23 mouse cellular contexts compared by ENCODE assay signal in the genomic region with DNA sequence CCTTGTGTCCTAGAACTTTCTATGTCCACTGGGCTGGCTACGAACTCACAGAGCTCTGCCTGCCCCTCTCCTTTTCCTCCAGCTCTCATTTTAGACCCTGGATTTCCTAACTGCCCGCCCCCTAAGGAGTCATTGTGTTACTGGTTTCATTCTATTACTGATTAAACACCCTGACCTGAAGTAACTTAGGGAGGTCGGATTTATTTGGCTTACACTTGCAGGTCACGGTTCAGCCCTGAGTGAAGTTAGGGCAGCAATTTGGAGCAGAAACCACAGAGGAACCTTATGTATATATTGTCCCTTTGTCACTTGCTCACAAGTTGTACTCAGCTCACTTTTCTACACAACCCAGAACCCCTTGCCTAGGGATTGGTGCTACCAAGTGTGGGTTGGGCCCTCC. TPM values are rescaled to one million over a fixed set of nuclear protein-coding genes. Genes with fewer than 3 reads are reported as not detected.
A peak's percentile ranks its signal among the peaks of the same experiment; 100 is the strongest.
DNase-seq lines count a peak whose midpoint lies in the region; ATAC-seq and TF ChIP-seq lines count a peak whose summit lies in the region.
"Had no signal": no experiment of that assay in that cellular context is flagged by ENCODE, and none has a peak within 500 bp of the region (broad histone marks: within the 10 kb centered on the region; RNA-seq: fewer than 3 reads in every experiment).

No protein-coding gene starts in this region.

- H3K27ac ChIP-seq in kidney, adult 2 months (ENCODE audit: insufficient read depth, low read depth, low read length): no peak overlapping the region
- H3K27ac ChIP-seq in kidney, embryonic 15.5 days: no peak overlapping the region
- no peak overlapping the region for H3K27ac ChIP-seq in kidney, embryonic 16.5 days (ENCODE audit: low read length)
- H3K27ac ChIP-seq in liver, embryonic 16.5 days (ENCODE audit: low read length): no peak overlapping the region
- H3K27ac ChIP-seq in liver, embryonic 12.5 days: no peak overlapping the region
- H3K27ac ChIP-seq: embryonic facial prominence, embryonic 12.5 days; embryonic facial prominence, embryonic 15.5 days; heart, adult 2 months; heart, embryonic 10.5 days; hindbrain, embryonic 12.5 days; hindbrain, embryonic 15.5 days had no signal

- H3K4me3 ChIP-seq in kidney, adult 2 months (ENCODE audit: insufficient read depth, low read depth, low read length): no peak overlapping the region
- no peak overlapping the region for H3K4me3 ChIP-seq in kidney, embryonic 15.5 days (replicated peaks)
- H3K4me3 ChIP-seq in kidney, embryonic 16.5 days (ENCODE audit: low read length): no peak overlapping the region
- no peak overlapping the region for H3K4me3 ChIP-seq in liver, embryonic 16.5 days (ENCODE audit: low read depth, low read length)
- H3K4me3 ChIP-seq in liver, embryonic 12.5 days: no peak overlapping the region
- H3K4me3 ChIP-seq: embryonic facial prominence, embryonic 12.5 days; embryonic facial prominence, embryonic 15.5 days; heart, adult 2 months; heart, embryonic 10.5 days; hindbrain, embryonic 12.5 days; hindbrain, embryonic 15.5 days had no signal

- 31% methylated on average over 4 of the region's 4 CpGs for WGBS in kidney, adult 2 months
- WGBS in kidney, embryonic 15.5 days: 67% methylated on average over 4 of the region's 4 CpGs
- WGBS in kidney, embryonic 16.5 days: 56% methylated on average over 4 of the region's 4 CpGs
- WGBS in liver, embryonic 16.5 days (ENCODE audit: insufficient replicate concordance): 38% methylated on average over 4 of the region's 4 CpGs
- 50% methylated on average over 4 of the region's 4 CpGs for WGBS in liver, embryonic 12.5 days (ENCODE audit: insufficient replicate concordance)

- TF ChIP-seq CTCF in kidney, adult 2 months (conservative IDR thresholded peaks at IDR 0.05; ENCODE audit: insufficient read depth, insufficient read length, low read depth, low read length): no peak

- H3K9ac ChIP-seq in kidney, embryonic 15.5 days: no peak overlapping the region
- no peak overlapping the region for H3K9ac ChIP-seq in kidney, embryonic 16.5 days (replicated peaks; ENCODE audit: low read length)
- no peak overlapping the region for H3K9ac ChIP-seq in liver, embryonic 16.5 days (ENCODE audit: low read depth, low read length)
- H3K9ac ChIP-seq in liver, embryonic 12.5 days: no peak overlapping the region
- H3K9ac ChIP-seq: embryonic facial prominence, embryonic 12.5 days; embryonic facial prominence, embryonic 15.5 days; forebrain, postnatal 0 days; hindbrain, embryonic 12.5 days; hindbrain, embryonic 15.5 days had no signal

- H3K9me3 ChIP-seq in kidney, embryonic 15.5 days (replicated peaks): no peaks in the 10 kb centered on the region
- no peaks in the 10 kb centered on the region for H3K9me3 ChIP-seq in kidney, embryonic 16.5 days (ENCODE audit: low read length)
- H3K9me3 ChIP-seq in liver, embryonic 16.5 days (replicated peaks; ENCODE audit: control insufficient read depth, low read length): no peaks in the 10 kb centered on the region
- no peaks in the 10 kb centered on the region for H3K9me3 ChIP-seq in liver, embryonic 12.5 days (replicated peaks)
- H3K9me3 ChIP-seq: embryonic facial prominence, embryonic 12.5 days; embryonic facial prominence, embryonic 15.5 days; heart, embryonic 10.5 days; hindbrain, embryonic 12.5 days; hindbrain, embryonic 15.5 days had no signal

- peak; percentile 40 for DNase-seq in kidney, adult 2 months
- no peak for DNase-seq in kidney, postnatal 4 days
- no peak for DNase-seq in frontal cortex, postnatal 10 days (ENCODE audit: low spot score in 2 of 2)
- DNase-seq: adrenal gland, adult 2 months; adrenal gland, postnatal 14 days; cerebellum, adult 11 months; cerebellum, adult 2 months; cerebellum, adult 9-11 months; cerebellum, postnatal 25 days; forebrain, postnatal 0 days; gastrocnemius, postnatal 25 days; heart, adult 2 months had no signal

- no peak for TF ChIP-seq POLR2A in kidney, adult 2 months (IDR thresholded peaks at IDR 0.05; ENCODE audit: low read depth, low read length)

- H3K36me3 ChIP-seq in kidney, adult 2 months (ENCODE audit: control insufficient read depth, insufficient read depth, low read length): no peaks in the 10 kb centered on the region
- H3K36me3 ChIP-seq in kidney, embryonic 15.5 days: no peaks in the 10 kb centered on the region
- no peaks in the 10 kb centered on the region for H3K36me3 ChIP-seq in kidney, embryonic 16.5 days (ENCODE audit: insufficient read depth, low read length)
- no peaks in the 10 kb centered on the region for H3K36me3 ChIP-seq in liver, embryonic 16.5 days (ENCODE audit: control insufficient read depth, insufficient read depth)
- H3K36me3 ChIP-seq in liver, embryonic 12.5 days: no peaks in the 10 kb centered on the region
- H3K36me3 ChIP-seq: embryonic facial prominence, embryonic 12.5 days; embryonic facial prominence, embryonic 15.5 days; heart, embryonic 10.5 days; hindbrain, embryonic 12.5 days; hindbrain, embryonic 15.5 days had no signal

- no peaks in the 10 kb centered on the region for H3K4me1 ChIP-seq in kidney, adult 2 months (ENCODE audit: control insufficient read depth, insufficient read depth, low read length)
- no peaks in the 10 kb centered on the region for H3K4me1 ChIP-seq in kidney, embryonic 15.5 days
- H3K4me1 ChIP-seq in kidney, embryonic 16.5 days (ENCODE audit: insufficient read depth, low read length): no peaks in the 10 kb centered on the region
- no peaks in the 10 kb centered on the region; the same call in 1 of the 2 replicates for H3K4me1 ChIP-seq in liver, embryonic 16.5 days (ENCODE audit: control insufficient read depth, low read depth, low read length)
- H3K4me1 ChIP-seq in liver, embryonic 12.5 days: no peaks in the 10 kb centered on the region
- H3K4me1 ChIP-seq: embryonic facial prominence, embryonic 15.5 days; heart, embryonic 10.5 days; hindbrain, embryonic 15.5 days had no signal

- no peak for ATAC-seq in kidney, embryonic 15.5 days (replicated peaks; ENCODE audit: low FRiP score)
- peak; percentile 39 for ATAC-seq in kidney, embryonic 16.5 days (ENCODE audit: low FRiP score, low TSS enrichment)
- ATAC-seq in liver, embryonic 16.5 days (ENCODE audit: low read depth): peak; percentile 45; the same call in 1 of the 2 replicates
- ATAC-seq in liver, embryonic 12.5 days: no peak
- ATAC-seq: CD4-positive, CD25-positive, alpha-beta regulatory T cell, adult 4 months; forebrain, embryonic 14.5 days; forebrain, postnatal 0 days had no signal

- H3K27me3 ChIP-seq in kidney, adult 2 months (replicated peaks; ENCODE audit: control insufficient read depth, insufficient read depth, low read length): no peaks in the 10 kb centered on the region
- H3K27me3 ChIP-seq in kidney, embryonic 15.5 days: no peaks in the 10 kb centered on the region
- no peaks in the 10 kb centered on the region for H3K27me3 ChIP-seq in kidney, embryonic 16.5 days (ENCODE audit: insufficient read depth, low read length)
- no peaks in the 10 kb centered on the region for H3K27me3 ChIP-seq in liver, embryonic 16.5 days (ENCODE audit: control insufficient read depth, insufficient read depth, low read depth, low read length)
- no peaks in the 10 kb centered on the region; the same call in 1 of the 2 replicates for H3K27me3 ChIP-seq in liver, embryonic 12.5 days (replicated peaks)
- H3K27me3 ChIP-seq: embryonic facial prominence, embryonic 12.5 days; embryonic facial prominence, embryonic 15.5 days had no signal

- no peak overlapping the region for H3K4me2 ChIP-seq in kidney, embryonic 15.5 days
- no peak overlapping the region for H3K4me2 ChIP-seq in kidney, embryonic 16.5 days (replicated peaks; ENCODE audit: low read depth, low read length)
- no peak overlapping the region for H3K4me2 ChIP-seq in liver, embryonic 16.5 days (ENCODE audit: low read depth, low read length)
- H3K4me2 ChIP-seq in liver, embryonic 12.5 days: no peak overlapping the region
- H3K4me2 ChIP-seq: embryonic facial prominence, embryonic 12.5 days; embryonic facial prominence, embryonic 15.5 days; hindbrain, embryonic 12.5 days; hindbrain, embryonic 15.5 days had no signal

RNA-seq across cellular contexts. Expression of gene Htatip2, which starts 24.6 kb away (rescaled TPM):
- polyA plus RNA-seq in kidney, adult 2 months (2012; rRNA removed): 11.4 and 16.2 TPM in 2 replicates
- 8.3 and 8.6 TPM in 2 replicates for polyA plus RNA-seq in kidney, embryonic 15.5 days (2015; fragmentation: Nextera tagmentation; extraction: Ambion mirVana)
- 9.4 and 11.2 TPM in 2 replicates for polyA plus RNA-seq in kidney, embryonic 16.5 days (2015; fragmentation: Nextera tagmentation; extraction: Ambion mirVana)
- polyA plus RNA-seq in liver, embryonic 16.5 days (2015; fragmentation: Nextera tagmentation; extraction: Ambion mirVana): 31.9 and 32.0 TPM in 2 replicates
- 37.0 and 37.7 TPM in 2 replicates for polyA plus RNA-seq in liver, embryonic 12.5 days (2016; fragmentation: Nextera tagmentation; extraction: Ambion mirVana)

RNA-seq across cellular contexts. Expression of gene Prmt3, which starts 43.8 kb away (rescaled TPM):
- 12.1 and 14.6 TPM in 2 replicates for polyA plus RNA-seq in kidney, adult 2 months (2012; rRNA removed)
- 62.5 and 65.8 TPM in 2 replicates for polyA plus RNA-seq in kidney, embryonic 15.5 days (2015; fragmentation: Nextera tagmentation; extraction: Ambion mirVana)
- polyA plus RNA-seq in kidney, embryonic 16.5 days (2015; fragmentation: Nextera tagmentation; extraction: Ambion mirVana): 62.8 and 64.0 TPM in 2 replicates
- polyA plus RNA-seq in liver, embryonic 16.5 days (2015; fragmentation: Nextera tagmentation; extraction: Ambion mirVana): 15.6 and 18.2 TPM in 2 replicates
- 46.1 and 48.0 TPM in 2 replicates for polyA plus RNA-seq in liver, embryonic 12.5 days (2016; fragmentation: Nextera tagmentation; extraction: Ambion mirVana)

Comparison
In these comparisons a context has a peak if more than half of its experiments do, and no peak if none do; other contexts are left out.
1. ATAC-seq: peak in kidney, embryonic 16.5 days (single experiment) and liver, embryonic 16.5 days (single experiment); none in kidney, embryonic 15.5 days (single experiment) and liver, embryonic 12.5 days (single experiment).